Mouse (Mus musculus) neutrophil, adult 65 days (primary cell): Measurements from ENCODE around the gene Cacna1d. TPM values are rescaled to one million over a fixed set of nuclear protein-coding genes. Genes with fewer than 3 reads are reported as not detected.

Source experiments
- total RNA-seq: library from RNA; stranded (reverse); gene quantifications from 2 replicates; pipeline ENCODE4 v1.2.4, GENCODE M21; 2023

The Cacna1d gene
- 1.1 and 3.4 TPM in 2 replicates for total RNA-seq

DNA sequence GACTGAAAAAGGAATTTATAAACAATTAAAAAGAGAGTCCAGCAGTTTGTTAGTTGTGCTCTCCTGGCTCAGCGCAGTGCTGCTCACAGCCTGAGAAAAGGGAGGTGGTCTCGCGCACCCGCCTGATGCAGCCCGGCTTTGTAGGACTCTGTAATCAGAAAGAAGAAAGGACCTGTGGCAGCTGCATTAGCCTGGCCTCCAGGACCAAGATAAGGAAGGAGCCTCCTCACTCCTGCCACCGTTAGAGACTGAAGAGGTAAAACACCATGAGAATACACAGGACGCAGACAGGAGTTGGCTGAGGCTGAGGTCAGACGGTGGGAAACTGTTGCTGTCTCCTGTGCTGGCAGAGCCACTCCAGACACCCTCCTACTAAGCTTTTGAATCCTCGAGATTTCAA, at the start of gene Cacna1d:
Gene Cacna1d (minus strand): TSS at position 114 of the 400 bp plus-strand sequence.

DNA sequence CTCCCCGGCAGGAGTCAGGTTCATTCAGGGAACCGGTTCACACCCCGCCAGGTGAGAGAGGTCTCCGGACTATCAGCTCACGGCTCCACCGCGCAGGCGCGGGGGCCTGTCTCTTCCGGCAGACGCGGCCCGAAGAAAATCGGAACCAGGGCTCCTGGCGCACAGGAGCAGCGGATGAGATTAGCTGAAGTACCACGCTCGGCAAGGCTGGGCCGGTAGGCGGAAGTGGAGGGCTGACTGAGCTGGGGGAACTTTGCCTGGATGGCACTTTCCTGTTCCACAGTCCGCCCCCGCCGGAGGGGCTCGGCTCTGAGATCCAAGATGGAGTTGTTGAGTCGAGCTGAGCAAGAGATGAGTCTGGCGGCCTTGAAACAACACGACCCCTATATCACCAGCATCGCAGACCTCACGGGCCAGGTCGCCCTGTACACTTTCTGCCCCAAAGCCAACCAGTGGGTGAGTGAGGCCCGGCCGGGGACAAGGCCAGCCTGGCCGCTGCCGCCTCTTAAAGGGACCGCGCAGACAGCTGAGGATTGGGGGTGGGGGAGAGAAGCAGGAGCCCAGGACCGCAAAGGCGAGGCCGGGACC, 11.8 kb downstream of the Cacna1d start, which contains the start of gene Dcp1a:
Gene Dcp1a (plus strand): TSS at position 175 of the 588 bp plus-strand sequence.

DNA sequence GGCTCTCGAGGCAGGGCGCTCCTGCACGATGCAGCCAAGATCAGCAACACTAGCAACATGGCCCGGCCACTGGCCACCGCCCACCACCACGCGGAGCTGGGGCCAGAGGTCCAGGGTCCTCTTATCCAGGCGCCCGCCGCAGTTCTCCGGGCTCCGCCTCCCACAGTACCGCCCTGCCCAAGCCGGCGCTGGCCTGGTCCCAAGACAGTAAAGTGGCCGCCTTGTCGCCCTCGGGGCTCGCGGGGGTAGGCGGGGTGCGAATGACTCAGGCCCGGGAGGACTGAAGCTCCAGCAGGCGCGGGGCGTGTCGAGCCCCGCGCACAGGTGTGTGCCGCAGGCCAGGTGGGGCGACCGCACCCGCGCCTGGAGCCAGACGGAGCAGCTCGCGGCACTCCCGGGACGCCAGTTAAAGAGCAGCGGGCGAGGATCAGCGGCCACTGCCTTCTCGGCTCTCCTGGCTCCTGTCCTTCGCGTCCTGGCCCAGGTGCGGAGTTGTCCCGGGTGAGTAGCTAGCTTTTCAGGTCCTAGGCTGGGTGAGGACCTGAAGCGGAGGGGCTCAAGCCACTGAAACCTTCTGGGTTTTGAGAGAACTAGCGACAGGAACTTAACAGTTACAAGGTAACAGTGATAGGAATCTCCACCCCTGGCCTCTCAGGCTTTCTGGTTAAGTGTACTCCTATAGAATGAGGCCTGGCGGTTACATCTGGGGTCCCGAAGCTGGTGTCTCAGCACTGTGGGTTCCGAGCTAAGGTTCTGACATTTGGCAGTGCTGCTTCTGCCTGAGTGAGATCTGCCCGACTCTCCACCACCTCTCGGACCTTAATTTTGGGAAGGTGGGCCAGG, 482.3 kb downstream of the Cacna1d start, which contains the start of the genes Il17rb and Chdh:
Gene Il17rb (minus strand): TSS at position 164 of the 843 bp plus-strand sequence.
Gene Chdh (plus strand): TSS at position 291 of the 843 bp plus-strand sequence.

Other genes with a start within 250 kb of the Cacna1d start
- gene Dcp1a, start 11.9 kb downstream of the Cacna1d start, total RNA-seq: 30.1 and 36.9 TPM in 2 replicates
- 1,152 and 1,273 TPM in 2 replicates for gene Tkt, start 56.9 kb upstream of the Cacna1d start, total RNA-seq
- 603 and 666 TPM in 2 replicates for gene Prkcd, start 134.8 kb upstream of the Cacna1d start, total RNA-seq
- gene Rft1, start 162.9 kb upstream of the Cacna1d start, total RNA-seq: 5.4 and 6.4 TPM in 2 replicates
- gene Sfmbt1, start 223.4 kb upstream of the Cacna1d start, total RNA-seq: 11.6 and 15.1 TPM in 2 replicates